ENCODE assay signal across 19 mouse cellular contexts in genomic region chr10:95465485-95465896, GRCm38 (mm10). TPM values are rescaled to one million over a fixed set of nuclear protein-coding genes. Genes with fewer than 3 reads are reported as not detected.
A peak's percentile ranks its signal among the peaks of the same experiment; 100 is the strongest.
DNase-seq lines count a peak whose midpoint lies in the region; ATAC-seq and TF ChIP-seq lines count a peak whose summit lies in the region.
"Had no signal": no experiment of that assay in that cellular context is flagged by ENCODE, and none has a peak within 500 bp of the region (broad histone marks: within the 10 kb centered on the region; RNA-seq: fewer than 3 reads in every experiment).

No protein-coding gene starts in this region.

- H3K36me3 ChIP-seq in lung, postnatal 0 days (ENCODE audit: insufficient read depth, low read length): no peaks in the 10 kb centered on the region
- H3K36me3 ChIP-seq: G1E; heart, embryonic 12.5 days; kidney, embryonic 15.5 days had no signal

- no peak overlapping the region for H3K4me2 ChIP-seq in lung, postnatal 0 days (replicated peaks; ENCODE audit: low read depth, low read length)
- H3K4me2 ChIP-seq: heart, embryonic 12.5 days; kidney, embryonic 15.5 days; midbrain, embryonic 11.5 days had no signal

- H3K9ac ChIP-seq in lung, postnatal 0 days (replicated peaks; ENCODE audit: low read depth): no peak overlapping the region
- H3K9ac ChIP-seq: forebrain, postnatal 0 days; heart, embryonic 12.5 days; kidney, embryonic 15.5 days had no signal

- H3K9me3 ChIP-seq in lung, postnatal 0 days (ENCODE audit: low read length): no peaks in the 10 kb centered on the region
- H3K9me3 ChIP-seq: G1E; heart, embryonic 12.5 days; kidney, embryonic 15.5 days had no signal

- H3K27ac ChIP-seq in lung, postnatal 0 days (ENCODE audit: low read length): peak overlapping the region; percentile 64; the same call in 1 of the 2 replicates
- H3K27ac ChIP-seq: kidney, embryonic 15.5 days had no signal

- peak; percentile 91 for TF ChIP-seq EP300 in lung, postnatal 0 days (IDR thresholded peaks at IDR 0.05)

- no peaks in the 10 kb centered on the region for H3K4me1 ChIP-seq in lung, postnatal 0 days (ENCODE audit: insufficient read depth, low read depth, low read length)

- peak; percentile 86 for ATAC-seq in lung, postnatal 0 days
- ATAC-seq in cerebellum, adult (ENCODE audit: insufficient number of reproducible peaks, low FRiP score, low TSS enrichment): no peak
- ATAC-seq: forebrain, postnatal 0 days had no signal

- no peak overlapping the region for H3K4me3 ChIP-seq in lung, postnatal 0 days (ENCODE audit: low read depth, low read length)
- H3K4me3 ChIP-seq: erythroblast, embryonic 14.5 days; heart, embryonic 12.5 days; kidney, embryonic 15.5 days had no signal

- WGBS in lung, postnatal 0 days: 14% methylated on average over 4 of the region's 4 CpGs

- peak; percentile 56 for DNase-seq in adrenal gland, adult 2 months
- no peak for DNase-seq in adrenal gland, postnatal 4 days (ENCODE audit: low spot score in 2 of 2)
- DNase-seq in 3T3-L1 (ENCODE audit: low read depth, low spot score): peak; percentile 26
- peak; percentile 16 for DNase-seq in adrenal gland, postnatal 10 days
- peak; percentile 88 for DNase-seq in lung, postnatal 0 days (ENCODE audit: low spot score)
- no peak for DNase-seq in layer of hippocampus, postnatal 25 days (ENCODE audit: extremely low spot score in 1 of 2, low spot score in 1 of 2)
- DNase-seq in urinary bladder, postnatal 14 days (ENCODE audit: low spot score): no peak
- DNase-seq: cerebellum, adult 2 months; forebrain, postnatal 0 days; gastrocnemius, postnatal 14 days; heart, postnatal 4 days; liver; thymus, adult 18-20 months had no signal

- no peak for TF ChIP-seq CTCF in lung, postnatal 0 days (IDR thresholded peaks at IDR 0.05)

- no peaks in the 10 kb centered on the region for H3K27me3 ChIP-seq in lung, postnatal 0 days (replicated peaks; ENCODE audit: insufficient read depth, low read length)
- H3K27me3 ChIP-seq: heart, embryonic 12.5 days; kidney, embryonic 15.5 days had no signal

RNA-seq across cellular contexts. Expression of gene Mrpl42, which starts 36.2 kb away (rescaled TPM):
- total RNA-seq in adrenal gland, adult 2 months (2021): 100 to 1,000 TPM; 127 to 143 TPM
- 21.1 and 27.6 TPM in 2 replicates for polyA plus RNA-seq in adrenal gland, adult 2 months (2012; rRNA removed)
- 100 to 1,000 TPM in 1 of 2 experiments, 10 to 100 TPM in 1; 99.7 to 102 TPM for total RNA-seq in adrenal gland, postnatal 4 days (2021)
- 100 to 1,000 TPM; 174 to 198 TPM for total RNA-seq in adrenal gland, postnatal 10 days (2021)
- polyA plus RNA-seq in lung, postnatal 0 days (2015; fragmentation: Nextera tagmentation; extraction: Ambion mirVana): 159 and 163 TPM in 2 replicates
- 10 to 100 TPM; 77.2 to 77.9 TPM for total RNA-seq in layer of hippocampus, postnatal 25 days (2021)

RNA-seq across cellular contexts. Expression of gene Socs2, which starts 48.5 kb away (rescaled TPM):
- 10 to 100 TPM; 10.7 to 22.7 TPM for total RNA-seq in adrenal gland, adult 2 months (2021)
- polyA plus RNA-seq in adrenal gland, adult 2 months (2012; rRNA removed): 41.4 and 52.0 TPM in 2 replicates
- 10 to 100 TPM; 41.3 to 44.5 TPM for total RNA-seq in adrenal gland, postnatal 4 days (2021)
- 10 to 100 TPM; 30.0 to 34.1 TPM for total RNA-seq in adrenal gland, postnatal 10 days (2021)
- 333 and 396 TPM in 2 replicates for polyA plus RNA-seq in lung, postnatal 0 days (2015; fragmentation: Nextera tagmentation; extraction: Ambion mirVana)
- total RNA-seq in layer of hippocampus, postnatal 25 days (2021): 10 to 100 TPM; 34.7 to 42.2 TPM

RNA-seq across cellular contexts. Expression of gene Ube2n, which starts 49.5 kb away (rescaled TPM):
- 100 to 1,000 TPM; 140 to 156 TPM for total RNA-seq in adrenal gland, adult 2 months (2021)
- polyA plus RNA-seq in adrenal gland, adult 2 months (2012; rRNA removed): 8.6 and 10.2 TPM in 2 replicates
- 100 to 1,000 TPM; 135 to 136 TPM for total RNA-seq in adrenal gland, postnatal 4 days (2021)
- total RNA-seq in adrenal gland, postnatal 10 days (2021): 100 to 1,000 TPM; 114 to 116 TPM
- 179 and 189 TPM in 2 replicates for polyA plus RNA-seq in lung, postnatal 0 days (2015; fragmentation: Nextera tagmentation; extraction: Ambion mirVana)
- total RNA-seq in layer of hippocampus, postnatal 25 days (2021): 100 to 1,000 TPM; 186 to 197 TPM

Comparison
In these comparisons a context has a peak if more than half of its experiments do, and no peak if none do; other contexts are left out.
1. DNase-seq: peak in adrenal gland, adult 2 months (single experiment), 3T3-L1 (single experiment), adrenal gland, postnatal 10 days (single experiment) and lung, postnatal 0 days (single experiment); none in adrenal gland, postnatal 4 days (0 of 2), layer of hippocampus, postnatal 25 days (0 of 2) and urinary bladder, postnatal 14 days (single experiment).